ENCODE assay signal across 8 mouse cellular contexts in the genomic region with DNA sequence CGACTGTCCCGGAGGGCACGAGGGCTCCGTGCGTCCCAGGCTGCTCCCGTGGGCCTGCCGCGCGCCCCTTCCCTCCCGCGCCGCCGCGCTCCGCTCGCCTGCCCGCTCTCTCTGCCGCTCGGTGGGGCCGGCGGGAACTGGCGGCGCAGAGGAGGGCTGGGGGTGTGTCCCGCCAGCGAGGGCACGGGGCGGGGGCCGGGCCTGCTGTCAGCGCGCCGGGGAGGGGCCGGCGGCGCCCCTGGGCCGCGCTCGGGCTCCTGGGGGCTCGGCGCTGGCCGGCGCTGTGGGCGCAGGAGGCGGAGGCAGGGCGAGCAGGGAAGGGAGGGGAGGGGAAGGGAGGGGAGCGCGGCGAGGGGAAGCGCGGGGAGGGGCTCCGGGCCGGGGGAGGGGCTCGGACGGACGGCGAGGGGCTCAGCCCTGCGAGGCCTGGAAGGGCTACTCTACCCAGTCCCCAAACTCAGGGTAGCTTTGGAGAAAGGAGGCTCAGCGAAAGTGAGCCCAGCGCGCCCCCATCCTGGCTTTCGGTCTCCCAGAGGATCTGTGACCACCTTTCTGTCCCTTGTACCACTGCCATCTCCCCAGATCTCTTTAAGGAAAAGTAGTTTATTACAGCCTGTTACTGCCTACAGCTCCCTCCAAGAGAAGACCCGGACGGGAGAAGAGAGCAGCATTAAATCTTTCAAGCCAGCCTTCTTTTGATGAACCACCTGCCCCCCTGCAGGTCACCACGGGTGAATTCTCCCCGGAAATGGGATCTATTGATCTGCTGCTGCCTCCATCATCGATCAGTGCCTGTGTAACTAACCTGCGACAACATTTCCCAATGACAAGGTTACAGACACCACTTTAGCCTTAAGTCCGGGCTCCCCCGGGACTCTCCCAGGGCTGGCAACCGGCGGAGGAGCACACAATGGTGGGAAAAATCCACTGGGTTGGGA. TPM values are rescaled to one million over a fixed set of nuclear protein-coding genes. Genes with fewer than 3 reads are reported as not detected.
DNase-seq lines count a peak whose midpoint lies in the region; ATAC-seq and TF ChIP-seq lines count a peak whose summit lies in the region.

A gene (minus strand): TSS at position 98 of the 938 bp plus-strand sequence.

- H3K27me3 ChIP-seq in embryonic facial prominence, embryonic 10.5 days (replicated peaks; ENCODE audit: low read depth, poor library complexity, severe bottlenecking) = peaks cover 14% of the 10 kb centered on the region
- H3K27me3 ChIP-seq in heart, embryonic 10.5 days (ENCODE audit: insufficient read depth, poor library complexity, severe bottlenecking) = no peaks in the 10 kb centered on the region
- no peaks in the 10 kb centered on the region for H3K27me3 ChIP-seq in lung, embryonic 14.5 days (ENCODE audit: insufficient read depth, low read length)

- H3K9ac ChIP-seq in lung, embryonic 14.5 days = peak within 1 kb of the TSS; percentile 84

- WGBS in embryonic facial prominence, embryonic 10.5 days = 1% methylated on average over 68 of the region's 70 CpGs
- 1% methylated on average over 62 of the region's 70 CpGs for WGBS in heart, embryonic 10.5 days
- 2% methylated on average over 54 of the region's 70 CpGs for WGBS in lung, embryonic 14.5 days

- peak; percentile 53 to 57 for DNase-seq in spleen, postnatal 36 days (ENCODE audit: low spot score in 2 of 2)
- no peak for DNase-seq in spleen, adult 12 weeks (ENCODE audit: low spot score)
- peak; percentile 92 for DNase-seq in embryonic facial prominence, embryonic 10.5 days (ENCODE audit: low spot score)
- DNase-seq in heart, embryonic 10.5 days (ENCODE audit: low spot score) = peak; percentile 92
- DNase-seq in kidney, postnatal 10 days = peak; percentile 84
- peak; percentile 89 for DNase-seq in lung, embryonic 14.5 days
- peak; percentile 54 for DNase-seq in ovary, adult 18-20 months (ENCODE audit: low spot score)

- H3K27ac ChIP-seq in embryonic facial prominence, embryonic 10.5 days (replicated peaks) = peak within 1 kb of the TSS; percentile 95
- H3K27ac ChIP-seq in heart, embryonic 10.5 days = peak within 1 kb of the TSS; percentile 98
- H3K27ac ChIP-seq in lung, embryonic 14.5 days (ENCODE audit: low read depth) = peak within 1 kb of the TSS; percentile 88

- H3K4me3 ChIP-seq in embryonic facial prominence, embryonic 10.5 days = peak within 1 kb of the TSS; percentile 90
- H3K4me3 ChIP-seq in heart, embryonic 10.5 days = peak within 1 kb of the TSS; percentile 89
- peak within 1 kb of the TSS; percentile 79 for H3K4me3 ChIP-seq in lung, embryonic 14.5 days (ENCODE audit: low read depth, low read length)

- H3K9me3 ChIP-seq in embryonic facial prominence, embryonic 10.5 days = peaks cover 4% of the 10 kb centered on the region; the same call in 1 of the 2 replicates
- H3K9me3 ChIP-seq in heart, embryonic 10.5 days = no peaks in the 10 kb centered on the region
- no peaks in the 10 kb centered on the region for H3K9me3 ChIP-seq in lung, embryonic 14.5 days (ENCODE audit: low read depth, low read length)

- peaks cover 5% of the 10 kb centered on the region for H3K36me3 ChIP-seq in embryonic facial prominence, embryonic 10.5 days (replicated peaks)
- peaks cover 15% of the 10 kb centered on the region for H3K36me3 ChIP-seq in heart, embryonic 10.5 days
- no peaks in the 10 kb centered on the region for H3K36me3 ChIP-seq in lung, embryonic 14.5 days (ENCODE audit: insufficient read depth)

- peak within 1 kb of the TSS; percentile 66 for H3K4me2 ChIP-seq in lung, embryonic 14.5 days

- peak; percentile 92 for ATAC-seq in lung, embryonic 14.5 days (ENCODE audit: insufficient read depth)
- ATAC-seq in megakaryocyte-erythroid progenitor cell, adult 5-6 weeks (replicated peaks; ENCODE audit: low FRiP score, low TSS enrichment, poor library complexity, severe bottlenecking) = no peak

- peaks cover 51% of the 10 kb centered on the region for H3K4me1 ChIP-seq in embryonic facial prominence, embryonic 10.5 days
- H3K4me1 ChIP-seq in heart, embryonic 10.5 days = peaks cover 57% of the 10 kb centered on the region
- peaks cover 19% of the 10 kb centered on the region for H3K4me1 ChIP-seq in lung, embryonic 14.5 days (ENCODE audit: insufficient read depth)

- TF ChIP-seq CTCF in lung, embryonic 14.5 days (IDR thresholded peaks at IDR 0.05; ENCODE audit: low read depth) = 0 out of 2 replicates have a peak, but pooled peaks have one; percentile 9

RNA-seq across cellular contexts. Expression of the gene that starts here (rescaled TPM):
- polyA plus RNA-seq in embryonic facial prominence, embryonic 10.5 days (2016; fragmentation: Nextera tagmentation; extraction: Ambion mirVana) = 2.6 and 2.9 TPM in 2 replicates
- polyA plus RNA-seq in heart, embryonic 10.5 days (2016; fragmentation: Nextera tagmentation; extraction: Ambion mirVana) = 3.4 and 3.9 TPM in 2 replicates
- 10.2 and 12.0 TPM in 2 replicates for polyA plus RNA-seq in lung, embryonic 14.5 days (2014; fragmentation: Nextera tagmentation; extraction: Ambion mirVana)
- 0.55 and 0.96 TPM in 2 replicates for total RNA-seq in megakaryocyte-erythroid progenitor cell, adult 5-6 weeks (2014; fragmentation: Nextera tagmentation)
- 0.34 and 1.0 TPM in 2 replicates for total RNA-seq in megakaryocyte-erythroid progenitor cell, adult 5-6 weeks (2017)
